Mouse (Mus musculus) CH12.LX (cell line): Measurements from ENCODE around the gene Tsr1.

Source experiments
- CTCF ChIP-seq, 2 experiments: IDR thresholded peaks in 1 of 2; conservative IDR thresholded peaks in 1 of 2; 2 replicates each; pipeline ENCODE4 v1.5.1; 2011 to 2012; ENCODE audit warnings: low read depth in 2 of 2, low read length in 2 of 2, improper control_type of control experiment in 1 of 2, inconsistent platforms in 1 of 2, mild to moderate bottlenecking in 1 of 2, moderate library complexity in 1 of 2
- JUND ChIP-seq: conservative IDR thresholded peaks from 2 replicates; pipeline ENCODE4 v1.6.1; 2011; ENCODE audit warnings: low read depth, low read length, improper control_type of control experiment
- MAFK ChIP-seq: IDR thresholded peaks from 2 replicates; pipeline ENCODE4 v1.6.1; 2011; ENCODE audit warnings: low read length, improper control_type of control experiment; ENCODE audit not compliant: insufficient replicate concordance
- MAX ChIP-seq: IDR thresholded peaks from 2 replicates; pipeline ENCODE4 v1.6.1; 2011; ENCODE audit warnings: low read length, improper control_type of control experiment
- MAZ ChIP-seq: IDR thresholded peaks from 2 replicates; pipeline ENCODE4 v1.6.1; 2012; ENCODE audit warnings: low read depth, mild to moderate bottlenecking, inconsistent platforms, low read length, improper control_type of control experiment, moderate library complexity
- NRF1 ChIP-seq: IDR thresholded peaks from 2 replicates; pipeline ENCODE4 v1.6.1; 2014; ENCODE audit warnings: low read depth, mild to moderate bottlenecking, inconsistent platforms, low read length, improper control_type of control experiment, moderate library complexity
- POLR2AphosphoS2 ChIP-seq: IDR thresholded peaks from 2 replicates; pipeline ENCODE4 v1.6.1; 2011; ENCODE audit warnings: low read depth, low read length, improper control_type of control experiment
- SMC3 ChIP-seq: IDR thresholded peaks from 2 replicates; pipeline ENCODE4 v1.6.1; 2011; ENCODE audit warnings: low read depth, low read length, improper control_type of control experiment
- ZC3H11A ChIP-seq: IDR thresholded peaks from 2 replicates; pipeline ENCODE4 v1.6.1; 2012; ENCODE audit warnings: low read depth, mild to moderate bottlenecking, inconsistent platforms, low read length, improper control_type of control experiment
- ZMIZ1 ChIP-seq: IDR thresholded peaks from 2 replicates; pipeline ENCODE4 v1.6.1; 2012; ENCODE audit warnings: low read depth, mild to moderate bottlenecking, inconsistent platforms, low read length, improper control_type of control experiment
- ZNF384 ChIP-seq: IDR thresholded peaks from 2 replicates; pipeline ENCODE4 v1.6.1; 2012; ENCODE audit warnings: low read depth, low read length, improper control_type of control experiment, inconsistent platforms

DNA sequence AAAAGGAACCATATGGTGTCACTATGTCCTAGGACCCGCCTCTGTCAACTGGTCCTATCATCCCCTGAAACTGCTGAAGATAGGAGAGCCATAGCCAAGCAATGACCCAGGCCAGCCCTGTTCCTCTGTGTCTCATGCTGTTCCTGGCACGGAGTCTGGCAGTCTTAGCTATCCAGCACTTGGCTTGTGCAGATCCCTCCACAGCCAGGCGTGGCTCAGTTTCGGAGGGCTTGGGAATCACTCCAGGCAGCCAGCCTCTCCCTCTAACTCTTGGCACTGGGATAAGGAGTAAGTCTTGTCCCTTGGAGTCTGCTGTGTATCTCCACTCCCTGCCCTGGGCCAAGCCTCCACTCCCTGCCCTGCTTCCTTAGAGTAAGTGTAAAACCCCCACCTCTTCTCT is 31.2 kb upstream of the Tsr1 start:
- TF ChIP-seq JUND (no peak), NRF1 (no peak), MAZ (no peak), MAX (no peak), CTCF (conservative IDR thresholded peaks at IDR 0.05 in 1 of 2, IDR thresholded peaks at IDR 0.05 in 1 of 2; ENCODE audit: low read depth in 2 of 2, low read length in 2 of 2) (no peak), POLR2AphosphoS2 (no peak), ZMIZ1 (no peak), SMC3 (no peak), ZC3H11A (no peak), MAFK (no peak), ZNF384 (no peak)
